Mouse (Mus musculus) small intestine, adult 2 months (tissue): ENCODE data around the gene Abcb4. TPM values are rescaled to one million over a fixed set of nuclear protein-coding genes. Genes with fewer than 3 reads are reported as not detected.

ENCODE experiments used
- H3K27ac ChIP-seq: fragments of 200-500 bp; 2 replicates; pipeline ENCODE4 v1.5.1; 2012; ENCODE audit warnings: low read depth, low read length, control low read depth, inconsistent platforms; ENCODE audit not compliant: insufficient read depth
- H3K27me3 ChIP-seq: fragments of 200-500 bp; 2 replicates; pipeline ENCODE4 v1.6.1; 2012; ENCODE audit warnings: mild to moderate bottlenecking, moderate library complexity, low read length, inconsistent platforms; ENCODE audit not compliant: control insufficient read depth, insufficient read depth
- H3K36me3 ChIP-seq: fragments of 200-500 bp; 2 replicates; pipeline ENCODE4 v1.6.1; 2012; ENCODE audit warnings: mild to moderate bottlenecking, low read length, control low read depth, inconsistent platforms; ENCODE audit not compliant: control insufficient read depth, insufficient read depth
- H3K4me1 ChIP-seq: fragments of 200-500 bp; 2 replicates; pipeline ENCODE4 v1.6.1; 2012; ENCODE audit warnings: low read length, inconsistent platforms, mixed read lengths; ENCODE audit not compliant: control insufficient read depth, insufficient read depth, insufficient read length
- H3K4me3 ChIP-seq: fragments of 200-500 bp; 2 replicates; pipeline ENCODE4 v1.5.1; 2012; ENCODE audit warnings: low read depth, mild to moderate bottlenecking, control low read depth, inconsistent platforms, low read length, moderate library complexity
- CTCF ChIP-seq: fragments of 200-500 bp; IDR thresholded peaks from 2 replicates; pipeline ENCODE4 v1.5.1; 2012; ENCODE audit warnings: low read depth, mild to moderate bottlenecking, control low read depth, inconsistent platforms, low read length, moderate library complexity, mixed read lengths; ENCODE audit not compliant: insufficient replicate concordance, insufficient read length; ENCODE audit errors: extremely low read depth
- POLR2A ChIP-seq: fragments of 200-500 bp; IDR thresholded peaks from 2 replicates; pipeline ENCODE4 v1.6.1; 2012; ENCODE audit warnings: low read depth, mild to moderate bottlenecking, control low read depth, inconsistent platforms, low read length, moderate library complexity
- WGBS: fragments of 180-500 bp; shearing (Covaris S2); methylation state at CpG from one replicate; pipeline ENCODE4 v1.1.7; 2018; 5-methylcytosine and 5-hydroxymethylcytosine counted together
- polyA plus RNA-seq: library from polyadenylated mRNA; depleted of rRNA; stranded (reverse); fragments of >200 nt; gene quantifications from 2 replicates; pipeline ENCODE4 v1.2.3, GENCODE M21; 2012

Gene Abcb4
- polyA plus RNA-seq, 1 experiment: 0.11 TPM

DNA sequence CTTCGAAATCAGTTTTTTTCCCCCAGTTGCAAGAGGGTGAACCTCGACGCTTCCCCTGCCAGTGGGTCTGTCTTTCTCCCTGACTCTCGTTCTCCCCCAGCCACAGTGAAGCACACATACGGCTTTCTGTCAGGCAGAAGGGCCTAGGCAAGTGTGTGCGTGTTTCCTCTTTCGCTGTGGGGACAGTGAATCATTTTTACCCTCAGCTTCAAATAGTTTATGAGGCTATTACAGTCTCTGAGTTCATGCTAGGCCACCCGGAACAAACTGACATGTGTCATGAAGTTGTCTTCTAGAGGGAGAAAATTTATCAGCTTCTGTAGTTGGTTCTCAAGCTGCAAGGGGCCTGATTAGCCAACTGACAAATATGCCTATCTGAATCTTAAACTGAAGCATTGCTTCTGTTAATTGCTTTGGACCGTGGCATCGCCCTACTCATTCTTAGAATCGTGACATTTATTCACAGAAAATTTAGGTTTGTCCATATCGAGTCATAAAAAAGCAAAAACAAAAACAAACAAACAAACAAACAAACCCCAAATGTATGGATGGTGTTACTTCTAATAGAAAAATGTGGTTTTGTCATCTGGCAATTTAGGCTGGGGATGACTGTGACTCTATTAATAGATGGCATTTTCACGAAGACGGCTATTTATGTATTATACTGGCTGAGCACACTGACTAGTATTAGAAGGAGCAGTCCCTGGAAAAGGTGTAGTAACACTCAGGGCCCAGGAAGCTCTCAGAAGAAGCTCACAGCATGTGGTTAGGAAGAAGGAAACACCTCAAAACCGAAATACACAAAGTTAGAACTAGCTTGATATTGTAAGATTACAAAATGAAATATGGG, 1.3 kb downstream of the Abcb4 start:
- no peak for TF ChIP-seq POLR2A
- TF ChIP-seq CTCF: no peak
- H3K4me1 ChIP-seq: 0 out of 2 replicates have a peak, but pooled peaks cover 2% of the 10 kb centered on the region
- H3K27ac ChIP-seq: no peak overlapping the region
- no peaks in the 10 kb centered on the region for H3K36me3 ChIP-seq
- no peak overlapping the region for H3K4me3 ChIP-seq
- H3K27me3 ChIP-seq: no peaks in the 10 kb centered on the region
- 65% methylated on average over 15 of the region's 15 CpGs for WGBS

DNA sequence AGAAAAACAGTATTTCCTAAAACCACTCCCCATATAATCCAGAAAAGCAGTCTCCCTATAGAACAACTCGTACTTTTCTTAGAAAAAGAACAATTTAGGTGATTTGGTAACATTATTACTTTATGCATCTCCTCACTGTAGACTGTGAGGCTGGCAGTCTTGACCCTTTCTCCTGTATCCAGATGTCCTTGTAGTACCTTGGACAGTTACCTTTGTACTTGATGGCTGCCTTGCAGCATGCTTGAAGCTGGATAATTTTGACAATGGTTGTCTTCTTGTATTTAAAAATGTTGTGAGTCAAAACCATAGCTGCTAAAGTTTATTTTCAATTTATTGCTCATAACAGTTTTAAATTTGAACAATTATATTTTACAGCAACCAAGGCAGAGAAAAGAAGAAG, 2.7 kb downstream of the Abcb4 start:
- Histone ChIP-seq H3K27ac (no peak overlapping the region), H3K36me3 (no peaks in the 10 kb centered on the region), H3K4me1 (0 out of 2 replicates have a peak, but pooled peaks cover 2% of the 10 kb centered on the region), H3K4me3 (no peak overlapping the region), H3K27me3 (no peaks in the 10 kb centered on the region)
- WGBS: 76% methylated on average over 1 of the region's 1 CpGs
- TF ChIP-seq CTCF (no peak), POLR2A (no peak)

DNA sequence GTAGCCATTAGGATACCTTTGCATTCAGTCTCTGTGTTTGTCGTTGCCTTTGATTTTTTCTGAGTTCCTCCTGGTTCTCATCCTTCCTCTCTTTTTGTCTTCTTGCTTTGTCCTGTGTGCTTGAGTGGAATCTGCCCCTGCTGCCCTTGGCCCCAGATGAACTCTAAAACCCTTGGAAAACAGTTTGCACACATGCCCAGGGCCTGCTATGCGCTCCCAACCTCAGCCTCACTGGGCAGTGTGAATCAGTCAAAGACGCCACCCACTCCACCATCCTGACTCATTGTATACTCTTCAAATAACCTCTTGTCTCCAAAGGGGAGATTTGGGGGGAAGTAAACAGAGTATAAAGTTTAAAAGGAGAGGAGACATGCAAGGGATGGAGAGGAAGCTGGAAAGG, 4.7 kb downstream of the Abcb4 start:
- Histone ChIP-seq H3K36me3 (no peaks in the 10 kb centered on the region), H3K4me1 (0 out of 2 replicates have a peak, but pooled peaks cover 2% of the 10 kb centered on the region), H3K27me3 (no peaks in the 10 kb centered on the region), H3K27ac (no peak overlapping the region), H3K4me3 (no peak overlapping the region)
- TF ChIP-seq CTCF (no peak), POLR2A (no peak)
- 56% methylated on average over 3 of the region's 3 CpGs for WGBS

DNA sequence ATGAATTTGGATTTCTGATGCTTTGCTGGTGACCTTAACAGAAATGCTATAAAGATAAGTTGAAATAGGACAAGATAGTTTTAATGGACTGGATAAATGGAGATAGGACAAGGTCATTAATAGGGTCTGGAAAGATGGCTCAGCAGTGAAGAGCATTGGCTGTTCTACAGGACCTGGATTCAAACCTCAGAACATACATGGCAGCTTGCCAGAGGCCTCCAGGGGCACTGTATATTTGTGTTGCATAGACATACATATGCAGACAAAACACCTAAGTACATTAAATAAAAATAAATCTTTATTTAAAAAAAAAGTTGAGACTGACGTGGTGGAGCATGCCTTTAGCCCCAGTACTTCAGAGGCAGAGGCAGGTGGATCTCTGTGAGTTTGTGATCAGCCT, 7.5 kb downstream of the Abcb4 start:
- H3K4me3 ChIP-seq: no peak overlapping the region
- H3K4me1 ChIP-seq: no peaks in the 10 kb centered on the region
- TF ChIP-seq POLR2A (no peak), CTCF (no peak)
- no peak overlapping the region for H3K27ac ChIP-seq
- H3K36me3 ChIP-seq: no peaks in the 10 kb centered on the region
- no peaks in the 10 kb centered on the region for H3K27me3 ChIP-seq
- WGBS: 77% methylated on average over 1 of the region's 1 CpGs

DNA sequence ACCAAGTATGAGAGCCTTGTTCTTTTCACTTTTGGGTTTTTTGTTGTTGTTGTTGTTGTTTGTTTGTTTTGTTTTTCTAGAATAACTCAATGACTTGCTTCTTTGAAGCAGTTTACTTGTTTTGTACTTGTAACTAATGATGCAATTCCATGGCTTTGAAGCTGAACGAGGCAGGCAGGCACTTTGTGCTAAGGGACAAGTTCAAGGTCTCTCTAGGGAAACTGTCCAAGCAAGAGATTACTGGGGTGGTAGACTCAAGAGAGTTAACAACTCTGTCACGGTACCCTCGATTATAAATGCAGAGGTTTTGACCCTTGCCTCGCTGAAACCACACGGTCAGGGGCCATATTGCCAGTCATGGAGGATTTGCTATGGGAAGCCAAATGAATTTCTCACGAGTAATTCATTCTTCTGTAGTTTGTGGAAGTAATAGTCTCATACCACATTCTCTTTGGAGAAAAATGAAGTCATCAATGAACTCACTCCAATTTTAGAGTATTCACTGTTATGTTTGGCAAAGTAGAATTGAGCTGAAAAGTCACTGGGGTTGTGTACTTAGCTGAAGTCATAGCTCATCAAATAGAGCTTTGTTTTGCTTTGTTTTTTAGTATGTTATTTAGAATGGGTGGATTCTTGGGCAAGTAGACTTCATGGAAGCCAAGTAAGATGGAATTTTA, 8.8 kb downstream of the Abcb4 start:
- H3K4me1 ChIP-seq: no peaks in the 10 kb centered on the region
- no peak overlapping the region for H3K4me3 ChIP-seq
- TF ChIP-seq POLR2A (no peak), CTCF (no peak)
- no peaks in the 10 kb centered on the region for H3K36me3 ChIP-seq
- H3K27me3 ChIP-seq: no peaks in the 10 kb centered on the region
- no peak overlapping the region for H3K27ac ChIP-seq
- 69% methylated on average over 6 of the region's 6 CpGs for WGBS

DNA sequence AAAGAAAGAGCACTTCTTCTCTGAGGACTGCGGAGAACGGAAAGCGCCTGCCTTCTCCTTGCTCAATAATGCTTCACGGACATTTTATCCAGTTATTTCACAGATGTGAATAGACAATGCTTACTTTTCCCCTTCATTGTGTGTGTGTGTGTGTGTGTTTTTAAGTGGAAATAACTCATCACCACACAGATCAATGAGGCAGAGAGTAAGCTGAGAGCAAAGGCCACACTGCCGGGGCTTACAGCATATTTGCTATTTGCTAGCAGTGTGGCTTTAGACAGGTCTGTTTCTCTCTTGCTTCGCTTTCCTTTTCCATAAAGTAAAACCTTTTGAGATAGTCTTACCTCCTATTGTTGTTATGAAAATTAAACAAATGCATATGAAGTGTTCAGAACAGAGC, 11.0 kb downstream of the Abcb4 start:
- no peaks in the 10 kb centered on the region for H3K4me1 ChIP-seq
- H3K27me3 ChIP-seq: no peaks in the 10 kb centered on the region
- 83% methylated on average over 6 of the region's 6 CpGs for WGBS
- no peak overlapping the region for H3K27ac ChIP-seq
- H3K36me3 ChIP-seq: no peaks in the 10 kb centered on the region
- H3K4me3 ChIP-seq: no peak overlapping the region
- no peak for TF ChIP-seq CTCF
- TF ChIP-seq POLR2A: no peak

DNA sequence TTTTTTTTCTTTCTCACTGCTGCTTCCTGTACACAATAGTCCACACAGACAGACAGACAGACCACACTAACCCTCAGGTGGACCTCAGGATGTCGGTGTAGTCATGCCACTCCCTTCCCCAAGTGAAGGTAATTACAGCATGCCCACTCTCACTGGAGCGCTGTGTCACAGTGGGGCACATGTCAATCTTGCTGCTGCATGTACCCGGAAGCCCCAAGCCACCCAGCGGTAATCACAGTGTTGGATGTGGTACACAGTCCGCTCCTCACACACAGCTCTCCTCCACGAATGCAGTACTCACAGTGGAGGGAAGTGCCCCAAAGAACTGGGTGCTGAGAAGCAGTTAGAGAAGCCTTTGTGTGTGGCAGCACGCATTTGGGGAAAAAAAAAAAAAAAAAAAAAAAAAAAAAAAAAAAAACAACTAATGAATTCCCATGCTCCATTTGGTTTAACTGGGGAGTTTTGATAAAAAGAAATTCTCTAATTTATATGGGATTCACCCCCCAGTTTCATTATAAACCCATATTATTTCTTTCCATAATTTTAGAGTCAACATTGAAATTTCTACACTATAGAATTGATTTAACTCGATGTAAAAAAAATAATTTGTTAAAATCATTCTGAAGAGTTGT, 18.2 kb downstream of the Abcb4 start:
- no peak for TF ChIP-seq POLR2A
- TF ChIP-seq CTCF: no peak
- Histone ChIP-seq H3K4me1 (no peaks in the 10 kb centered on the region), H3K36me3 (no peaks in the 10 kb centered on the region), H3K27ac (no peak overlapping the region), H3K4me3 (no peak overlapping the region), H3K27me3 (no peaks in the 10 kb centered on the region)
- 70% methylated on average over 8 of the region's 8 CpGs for WGBS
